Mouse (Mus musculus): ENCODE data around the gene Pld4. TPM values are rescaled to one million over a fixed set of nuclear protein-coding genes. Genes with fewer than 3 reads are reported as not detected.

The Pld4 gene
- polyA plus RNA-seq, 1 experiment from 2014 or later: 4.2 TPM

GRCm38 (mm10) chr12:112724077-112724805, 36.2 kb upstream of the Pld4 start:
- no peak overlapping the region for H3K27ac ChIP-seq (ENCODE audit: poor library complexity, severe bottlenecking)
- no peak overlapping the region for H3K4me2 ChIP-seq
- ATAC-seq (ENCODE audit: insufficient number of reproducible peaks, low FRiP score): no peak
- H3K9me3 ChIP-seq (replicated peaks): no peaks in the 10 kb centered on the region
- 67% methylated on average over 11 of the region's 11 CpGs for WGBS
- no peaks in the 10 kb centered on the region for H3K36me3 ChIP-seq
- peaks cover 46% of the 10 kb centered on the region for H3K27me3 ChIP-seq (replicated peaks)
- peaks cover 27% of the 10 kb centered on the region for H3K4me1 ChIP-seq (replicated peaks)
- H3K4me3 ChIP-seq: no peak overlapping the region
- no peak overlapping the region for H3K9ac ChIP-seq

- H3K27me3 ChIP-seq (replicated peaks): peaks cover 20% of the 10 kb centered on the region
- peaks cover 8% of the 10 kb centered on the region for H3K4me1 ChIP-seq (replicated peaks)
- WGBS: 81% methylated on average over 8 of the region's 8 CpGs
- H3K36me3 ChIP-seq: peaks cover 6% of the 10 kb centered on the region
- ATAC-seq (ENCODE audit: insufficient number of reproducible peaks, low FRiP score): no peak
- H3K9me3 ChIP-seq (replicated peaks): no peaks in the 10 kb centered on the region
- no peak overlapping the region for H3K27ac ChIP-seq (ENCODE audit: poor library complexity, severe bottlenecking)
- H3K4me2 ChIP-seq: no peak overlapping the region
- no peak overlapping the region for H3K4me3 ChIP-seq
- no peak overlapping the region for H3K9ac ChIP-seq
Measured at GRCm38 (mm10) chr12:112727801-112728200, 32.7 kb upstream of the Pld4 start.

GRCm38 (mm10) chr12:112730808-112731207, 29.6 kb upstream of the Pld4 start:
- H3K27ac ChIP-seq (ENCODE audit: poor library complexity, severe bottlenecking): no peak overlapping the region
- H3K4me1 ChIP-seq (replicated peaks): no peaks in the 10 kb centered on the region
- WGBS: 81% methylated on average over 14 of the region's 14 CpGs
- no peak overlapping the region for H3K9ac ChIP-seq
- no peak overlapping the region for H3K4me2 ChIP-seq
- no peaks in the 10 kb centered on the region for H3K9me3 ChIP-seq (replicated peaks)
- H3K4me3 ChIP-seq: no peak overlapping the region
- 0 out of 2 replicates have a peak, but pooled peaks cover 1% of the 10 kb centered on the region for H3K27me3 ChIP-seq (replicated peaks)
- peaks cover 14% of the 10 kb centered on the region for H3K36me3 ChIP-seq
- ATAC-seq (ENCODE audit: insufficient number of reproducible peaks, low FRiP score): no peak

- Histone ChIP-seq H3K4me3 (no peak overlapping the region), H3K9me3 (replicated peaks) (no peaks in the 10 kb centered on the region), H3K9ac (no peak overlapping the region), H3K4me1 (replicated peaks) (no peaks in the 10 kb centered on the region), H3K27me3 (replicated peaks) (no peaks in the 10 kb centered on the region), H3K27ac (ENCODE audit: poor library complexity, severe bottlenecking) (no peak overlapping the region), H3K36me3 (peaks cover 24% of the 10 kb centered on the region), H3K4me2 (no peak overlapping the region)
- ATAC-seq (ENCODE audit: insufficient number of reproducible peaks, low FRiP score): no peak
- 88% methylated on average over 10 of the region's 10 CpGs for WGBS
Measured at GRCm38 (mm10) chr12:112732591-112732990, 27.9 kb upstream of the Pld4 start.

- H3K4me3 ChIP-seq: no peak overlapping the region
- no peak overlapping the region for H3K9ac ChIP-seq
- H3K9me3 ChIP-seq (replicated peaks): no peaks in the 10 kb centered on the region
- H3K27ac ChIP-seq (ENCODE audit: poor library complexity, severe bottlenecking): no peak overlapping the region
- no peaks in the 10 kb centered on the region for H3K4me1 ChIP-seq (replicated peaks)
- ATAC-seq (ENCODE audit: insufficient number of reproducible peaks, low FRiP score): no peak
- no peak overlapping the region for H3K4me2 ChIP-seq
- no peaks in the 10 kb centered on the region for H3K27me3 ChIP-seq (replicated peaks)
- 70% methylated on average over 2 of the region's 2 CpGs for WGBS
- peaks cover 41% of the 10 kb centered on the region for H3K36me3 ChIP-seq
Measured at GRCm38 (mm10) chr12:112734108-112734820, 26.2 kb upstream of the Pld4 start.

GRCm38 (mm10) chr12:112734881-112735655, 25.4 kb upstream of the Pld4 start:
- Histone ChIP-seq H3K27ac (ENCODE audit: poor library complexity, severe bottlenecking) (no peak overlapping the region), H3K27me3 (replicated peaks) (no peaks in the 10 kb centered on the region), H3K4me3 (no peak overlapping the region), H3K4me1 (replicated peaks) (no peaks in the 10 kb centered on the region), H3K9me3 (replicated peaks) (no peaks in the 10 kb centered on the region), H3K9ac (no peak overlapping the region), H3K4me2 (no peak overlapping the region), H3K36me3 (peaks cover 46% of the 10 kb centered on the region)
- WGBS: 82% methylated on average over 19 of the region's 19 CpGs
- no peak for ATAC-seq (ENCODE audit: insufficient number of reproducible peaks, low FRiP score)

GRCm38 (mm10) chr12:112735896-112736635, 24.4 kb upstream of the Pld4 start:
- no peak overlapping the region for H3K27ac ChIP-seq (ENCODE audit: poor library complexity, severe bottlenecking)
- no peak overlapping the region for H3K9ac ChIP-seq
- ATAC-seq (ENCODE audit: insufficient number of reproducible peaks, low FRiP score): no peak
- 86% methylated on average over 29 of the region's 29 CpGs for WGBS
- H3K4me1 ChIP-seq (replicated peaks): no peaks in the 10 kb centered on the region
- no peaks in the 10 kb centered on the region for H3K9me3 ChIP-seq (replicated peaks)
- no peaks in the 10 kb centered on the region for H3K27me3 ChIP-seq (replicated peaks)
- H3K4me2 ChIP-seq: no peak overlapping the region
- H3K36me3 ChIP-seq: peaks cover 46% of the 10 kb centered on the region
- no peak overlapping the region for H3K4me3 ChIP-seq

GRCm38 (mm10) chr12:112736636-112736925, 23.9 kb upstream of the Pld4 start:
- 87% methylated on average over 10 of the region's 10 CpGs for WGBS
- no peak for ATAC-seq (ENCODE audit: insufficient number of reproducible peaks, low FRiP score)
- peaks cover 46% of the 10 kb centered on the region for H3K36me3 ChIP-seq

GRCm38 (mm10) chr12:112737081-112737480, 23.4 kb upstream of the Pld4 start:
- no peak overlapping the region for H3K9ac ChIP-seq
- no peaks in the 10 kb centered on the region for H3K27me3 ChIP-seq (replicated peaks)
- H3K4me2 ChIP-seq: no peak overlapping the region
- H3K4me1 ChIP-seq (replicated peaks): no peaks in the 10 kb centered on the region
- H3K36me3 ChIP-seq: peaks cover 44% of the 10 kb centered on the region
- H3K9me3 ChIP-seq (replicated peaks): no peaks in the 10 kb centered on the region
- no peak overlapping the region for H3K4me3 ChIP-seq
- WGBS: 79% methylated on average over 7 of the region's 7 CpGs
- no peak overlapping the region for H3K27ac ChIP-seq (ENCODE audit: poor library complexity, severe bottlenecking)
- ATAC-seq (ENCODE audit: insufficient number of reproducible peaks, low FRiP score): no peak

More at GRCm38 (mm10) chr12:112736636-112736925, 23.9 kb upstream of the Pld4 start:
- no peak overlapping the region for H3K27ac ChIP-seq (ENCODE audit: poor library complexity, severe bottlenecking)
- H3K4me3 ChIP-seq: no peak overlapping the region
- H3K4me2 ChIP-seq: no peak overlapping the region
- H3K9me3 ChIP-seq (replicated peaks): no peaks in the 10 kb centered on the region
- H3K27me3 ChIP-seq (replicated peaks): no peaks in the 10 kb centered on the region
- H3K4me1 ChIP-seq (replicated peaks): no peaks in the 10 kb centered on the region
- H3K9ac ChIP-seq: no peak overlapping the region

GRCm38 (mm10) chr12:112737761-112738160, 22.7 kb upstream of the Pld4 start:
- Histone ChIP-seq H3K9ac (no peak overlapping the region), H3K4me1 (replicated peaks) (peaks cover 1% of the 10 kb centered on the region), H3K9me3 (replicated peaks) (no peaks in the 10 kb centered on the region), H3K4me2 (no peak overlapping the region), H3K27ac (ENCODE audit: poor library complexity, severe bottlenecking) (no peak overlapping the region), H3K27me3 (replicated peaks) (no peaks in the 10 kb centered on the region), H3K36me3 (peaks cover 40% of the 10 kb centered on the region), H3K4me3 (no peak overlapping the region)
- ATAC-seq (ENCODE audit: insufficient number of reproducible peaks, low FRiP score): no peak
- 88% methylated on average over 14 of the region's 14 CpGs for WGBS

Measured in heart, embryonic 12.5 days (tissue).